Mouse (Mus musculus) bone marrow, adult 2 months (tissue): Measurements from ENCODE around the gene Ccdc157.

ENCODE experiments used
- CTCF ChIP-seq: fragments of 200-500 bp; IDR thresholded peaks from 2 replicates; pipeline ENCODE4 v1.5.1; 2011; ENCODE audit warnings: low read length, control low read depth; ENCODE audit not compliant: control insufficient read depth, insufficient read depth
- POLR2A ChIP-seq: fragments of 200-500 bp; IDR thresholded peaks from 2 replicates; pipeline ENCODE4 v1.6.1; 2011; ENCODE audit warnings: low read depth, mild to moderate bottlenecking, control low read depth, low read length, borderline replicate concordance; ENCODE audit not compliant: control insufficient read depth

GRCm38 (mm10) chr11:4184251-4184952 is 24.3 kb upstream of the Ccdc157 start:
- TF ChIP-seq CTCF (no peak), POLR2A (no peak)
